Comparison of ENCODE assay signal across 8 mouse cellular contexts in genomic region chr8:30840064-30840463, GRCm38 (mm10).
DNase-seq lines count a peak whose midpoint lies in the region; ATAC-seq lines count a peak whose summit lies in the region.

No protein-coding gene starts in this region.

- no peaks in the 10 kb centered on the region for H3K9me3 ChIP-seq in kidney, embryonic 16.5 days (ENCODE audit: low read length)
- no peaks in the 10 kb centered on the region for H3K9me3 ChIP-seq in liver, embryonic 11.5 days (ENCODE audit: control insufficient read depth, low read length)

- no peak overlapping the region for H3K4me2 ChIP-seq in kidney, embryonic 16.5 days (replicated peaks; ENCODE audit: low read depth, low read length)
- no peak overlapping the region for H3K4me2 ChIP-seq in liver, embryonic 11.5 days

- ATAC-seq in kidney, embryonic 16.5 days (ENCODE audit: low FRiP score, low TSS enrichment): peak; percentile 71
- ATAC-seq in liver, embryonic 11.5 days (replicated peaks; ENCODE audit: low FRiP score): peak; percentile 54; the same call in 1 of the 2 replicates

- no peaks in the 10 kb centered on the region for H3K4me1 ChIP-seq in kidney, embryonic 16.5 days (ENCODE audit: insufficient read depth, low read length)
- H3K4me1 ChIP-seq in liver, embryonic 11.5 days (replicated peaks; ENCODE audit: control insufficient read depth, insufficient read depth, low read length): no peaks in the 10 kb centered on the region

- peak; percentile 3 for DNase-seq in A20 (ENCODE audit: low read depth, low spot score)
- DNase-seq in adrenal gland, postnatal 14 days: peak; percentile 81
- DNase-seq in embryo, embryonic 11.5 days (ENCODE audit: low read depth, low spot score): peak; percentile 61
- DNase-seq in gastrocnemius, postnatal 4 days (ENCODE audit: low spot score in 2 of 2): peak; percentile 74 to 75
- DNase-seq in liver, embryonic 11.5 days (ENCODE audit: low spot score): peak; percentile 61
- peak; percentile 68 for DNase-seq in ovary, postnatal 10 days (ENCODE audit: low spot score)
- peak; percentile 40 for DNase-seq in urinary bladder, postnatal 10 days (ENCODE audit: low spot score)

- no peaks in the 10 kb centered on the region for H3K27me3 ChIP-seq in kidney, embryonic 16.5 days (ENCODE audit: insufficient read depth, low read length)
- H3K27me3 ChIP-seq in liver, embryonic 11.5 days (replicated peaks; ENCODE audit: control insufficient read depth, insufficient read depth, low read length): no peaks in the 10 kb centered on the region

- H3K36me3 ChIP-seq in kidney, embryonic 16.5 days (ENCODE audit: insufficient read depth, low read length): no peaks in the 10 kb centered on the region
- no peaks in the 10 kb centered on the region for H3K36me3 ChIP-seq in liver, embryonic 11.5 days (ENCODE audit: control insufficient read depth, insufficient read depth, low read length)

- WGBS in kidney, embryonic 16.5 days: 34% methylated on average over 8 of the region's 8 CpGs
- 33% methylated on average over 8 of the region's 8 CpGs for WGBS in liver, embryonic 11.5 days

- no peak overlapping the region for H3K27ac ChIP-seq in kidney, embryonic 16.5 days (ENCODE audit: low read length)
- H3K27ac ChIP-seq in liver, embryonic 11.5 days (ENCODE audit: low read depth, low read length): no peak overlapping the region

- no peak overlapping the region for H3K9ac ChIP-seq in kidney, embryonic 16.5 days (replicated peaks; ENCODE audit: low read length)
- no peak overlapping the region for H3K9ac ChIP-seq in liver, embryonic 11.5 days (ENCODE audit: low read depth, low read length)

- no peak overlapping the region for H3K4me3 ChIP-seq in kidney, embryonic 16.5 days (ENCODE audit: low read length)
- no peak overlapping the region for H3K4me3 ChIP-seq in liver, embryonic 11.5 days (ENCODE audit: low read depth, low read length)

Comparison
In these comparisons a context has a peak if more than half of its experiments do, and no peak if none do; other contexts are left out.
1. DNase-seq: peak in every context shown above with its lines; median percentile 81 in adrenal gland, postnatal 14 days; 74 in gastrocnemius, postnatal 4 days; 68 in ovary, postnatal 10 days; 61 in embryo, embryonic 11.5 days; 61 in liver, embryonic 11.5 days; 40 in urinary bladder, postnatal 10 days; 3 in A20.